Mouse (Mus musculus): ENCODE measurements around the gene Dock8.
A peak's percentile ranks its signal among the peaks of the same experiment; 100 is the strongest.

The Dock8 gene

GRCm38 (mm10) chr19:25163426-25163825 lies 164.1 kb downstream of the Dock8 start:
- no peak for ATAC-seq (ENCODE audit: insufficient number of reproducible peaks, low FRiP score, low TSS enrichment)

- ATAC-seq (ENCODE audit: insufficient number of reproducible peaks, low FRiP score, low TSS enrichment): no peak
Observed at GRCm38 (mm10) chr19:25166412-25166811, 167.1 kb downstream of the Dock8 start.

- no peak for ATAC-seq (ENCODE audit: insufficient number of reproducible peaks, low FRiP score, low TSS enrichment)
Observed at GRCm38 (mm10) chr19:25171395-25171794, 172.1 kb downstream of the Dock8 start.

- no peak for ATAC-seq (ENCODE audit: insufficient number of reproducible peaks, low FRiP score, low TSS enrichment)
Observed at GRCm38 (mm10) chr19:25176746-25177145, 177.4 kb downstream of the Dock8 start.

- ATAC-seq (ENCODE audit: insufficient number of reproducible peaks, low FRiP score, low TSS enrichment): no peak
Observed at GRCm38 (mm10) chr19:25180024-25180423, 180.7 kb downstream of the Dock8 start.

- no peak for ATAC-seq (ENCODE audit: insufficient number of reproducible peaks, low FRiP score, low TSS enrichment)
Observed at GRCm38 (mm10) chr19:25180547-25180946, 181.2 kb downstream of the Dock8 start.

GRCm38 (mm10) chr19:25184076-25184475 lies 184.7 kb downstream of the Dock8 start:
- ATAC-seq (ENCODE audit: insufficient number of reproducible peaks, low FRiP score, low TSS enrichment): no peak

- no peak for ATAC-seq (ENCODE audit: insufficient number of reproducible peaks, low FRiP score, low TSS enrichment)
Observed at GRCm38 (mm10) chr19:25186316-25186715, 187.0 kb downstream of the Dock8 start.

- ATAC-seq (ENCODE audit: insufficient number of reproducible peaks, low FRiP score, low TSS enrichment): no peak
Observed at GRCm38 (mm10) chr19:25187681-25188080, 188.3 kb downstream of the Dock8 start.

- no peak for ATAC-seq (ENCODE audit: insufficient number of reproducible peaks, low FRiP score, low TSS enrichment)
Observed at GRCm38 (mm10) chr19:25193751-25194150, 194.4 kb downstream of the Dock8 start.

GRCm38 (mm10) chr19:25200081-25200860 lies 200.9 kb downstream of the Dock8 start:
- 0 out of 2 replicates have a peak, but pooled peaks have one; percentile 26 for ATAC-seq (ENCODE audit: insufficient number of reproducible peaks, low FRiP score, low TSS enrichment)

- ATAC-seq (ENCODE audit: insufficient number of reproducible peaks, low FRiP score, low TSS enrichment): no peak
Observed at GRCm38 (mm10) chr19:25203077-25203476, 203.7 kb downstream of the Dock8 start.

GRCm38 (mm10) chr19:25206969-25207368 lies 207.6 kb downstream of the Dock8 start:
- ATAC-seq (ENCODE audit: insufficient number of reproducible peaks, low FRiP score, low TSS enrichment): no peak

GRCm38 (mm10) chr19:25207731-25208361 lies 208.5 kb downstream of the Dock8 start:
- no peak for ATAC-seq (ENCODE audit: insufficient number of reproducible peaks, low FRiP score, low TSS enrichment)

GRCm38 (mm10) chr19:25208596-25209110 lies 209.3 kb downstream of the Dock8 start:
- no peak for ATAC-seq (ENCODE audit: insufficient number of reproducible peaks, low FRiP score, low TSS enrichment)

- no peak for ATAC-seq (ENCODE audit: insufficient number of reproducible peaks, low FRiP score, low TSS enrichment)
Observed at GRCm38 (mm10) chr19:25220611-25221010, 221.3 kb downstream of the Dock8 start.

GRCm38 (mm10) chr19:25221964-25222640 lies 222.8 kb downstream of the Dock8 start:
- ATAC-seq (ENCODE audit: insufficient number of reproducible peaks, low FRiP score, low TSS enrichment): no peak

GRCm38 (mm10) chr19:25230058-25230974 lies 231.0 kb downstream of the Dock8 start:
- no peak for ATAC-seq (ENCODE audit: insufficient number of reproducible peaks, low FRiP score, low TSS enrichment)

- no peak for ATAC-seq (ENCODE audit: insufficient number of reproducible peaks, low FRiP score, low TSS enrichment)
Observed at GRCm38 (mm10) chr19:25230975-25231334, 231.6 kb downstream of the Dock8 start.

GRCm38 (mm10) chr19:25232032-25232431 lies 232.7 kb downstream of the Dock8 start:
- ATAC-seq (ENCODE audit: insufficient number of reproducible peaks, low FRiP score, low TSS enrichment): no peak

Measured in cerebellum, adult (tissue).